Mouse (Mus musculus): ENCODE results near the gene Ntrk3.

Ntrk3 gene

GRCm38 (mm10) chr7:78221668-78222067, 516.1 kb downstream of the Ntrk3 start:
- DNase-seq (ENCODE audit: low spot score in 2 of 2), result no peak

GRCm38 (mm10) chr7:78220949-78221348, 516.9 kb downstream of the Ntrk3 start:
- DNase-seq (ENCODE audit: low spot score in 2 of 2), result no peak

GRCm38 (mm10) chr7:78190931-78191653, 546.7 kb downstream of the Ntrk3 start:
- DNase-seq (ENCODE audit: low spot score in 2 of 2), result no peak

- DNase-seq (ENCODE audit: low spot score in 2 of 2), result no peak
Observed at GRCm38 (mm10) chr7:78185578-78185977, 552.2 kb downstream of the Ntrk3 start.

GRCm38 (mm10) chr7:78183396-78183795, 554.4 kb downstream of the Ntrk3 start:
- DNase-seq (ENCODE audit: low spot score in 2 of 2), result no peak

- DNase-seq (ENCODE audit: low spot score in 2 of 2), result no peak
Observed at GRCm38 (mm10) chr7:78179996-78180665, 557.7 kb downstream of the Ntrk3 start.

GRCm38 (mm10) chr7:78172267-78172955, 565.4 kb downstream of the Ntrk3 start:
- no peak for DNase-seq (ENCODE audit: low spot score in 2 of 2)

GRCm38 (mm10) chr7:78165466-78165865, 572.3 kb downstream of the Ntrk3 start:
- DNase-seq (ENCODE audit: low spot score in 2 of 2), result no peak

GRCm38 (mm10) chr7:78157946-78158345, 579.9 kb downstream of the Ntrk3 start:
- DNase-seq (ENCODE audit: low spot score in 2 of 2), result no peak

- DNase-seq (ENCODE audit: low spot score in 2 of 2), result no peak
Observed at GRCm38 (mm10) chr7:78145251-78145650, 592.6 kb downstream of the Ntrk3 start.

- DNase-seq (ENCODE audit: low spot score in 2 of 2), result no peak
Observed at GRCm38 (mm10) chr7:78144849-78145248, 593.0 kb downstream of the Ntrk3 start.

GRCm38 (mm10) chr7:78129966-78130365, 607.8 kb downstream of the Ntrk3 start:
- DNase-seq (ENCODE audit: low spot score in 2 of 2), result no peak
